Mouse (Mus musculus): Measurements from ENCODE around the gene Gm30191.

Gene Gm30191

GRCm38 (mm10) chr4:134246719-134247258 is at the start of gene Gm30191:
Gene Gm30191 (plus strand): TSS chr4:134246935.
- DNase-seq (ENCODE audit: low spot score in 2 of 2), result no peak

DNA sequence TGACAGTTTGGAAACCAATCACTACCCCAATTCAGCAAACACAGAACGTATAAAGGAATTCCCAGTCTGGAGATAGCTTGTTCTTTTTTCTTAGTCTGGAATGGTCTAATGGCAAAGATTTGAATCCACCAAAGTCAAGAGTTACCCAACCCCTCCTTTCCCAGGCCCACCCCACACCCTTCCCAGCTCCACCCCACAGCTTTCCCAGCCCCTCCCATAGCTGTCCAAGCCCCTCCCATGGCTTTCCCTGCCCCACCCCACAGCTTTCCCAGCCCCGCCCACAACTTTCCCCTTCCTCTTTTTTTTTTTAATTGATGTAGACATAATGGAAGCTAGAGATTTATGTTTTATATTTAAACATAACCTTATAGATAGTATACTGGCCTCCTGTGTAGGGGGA is 47.4 kb upstream of the Gm30191 start:
- DNase-seq (ENCODE audit: low spot score in 2 of 2), result no peak

GRCm38 (mm10) chr4:134202904-134203303 is 43.8 kb upstream of the Gm30191 start, which contains the start of gene Gm7534:
Gene Gm7534 (minus strand): TSS chr4:134203004.
- DNase-seq (ENCODE audit: low spot score in 2 of 2), result no peak

DNA sequence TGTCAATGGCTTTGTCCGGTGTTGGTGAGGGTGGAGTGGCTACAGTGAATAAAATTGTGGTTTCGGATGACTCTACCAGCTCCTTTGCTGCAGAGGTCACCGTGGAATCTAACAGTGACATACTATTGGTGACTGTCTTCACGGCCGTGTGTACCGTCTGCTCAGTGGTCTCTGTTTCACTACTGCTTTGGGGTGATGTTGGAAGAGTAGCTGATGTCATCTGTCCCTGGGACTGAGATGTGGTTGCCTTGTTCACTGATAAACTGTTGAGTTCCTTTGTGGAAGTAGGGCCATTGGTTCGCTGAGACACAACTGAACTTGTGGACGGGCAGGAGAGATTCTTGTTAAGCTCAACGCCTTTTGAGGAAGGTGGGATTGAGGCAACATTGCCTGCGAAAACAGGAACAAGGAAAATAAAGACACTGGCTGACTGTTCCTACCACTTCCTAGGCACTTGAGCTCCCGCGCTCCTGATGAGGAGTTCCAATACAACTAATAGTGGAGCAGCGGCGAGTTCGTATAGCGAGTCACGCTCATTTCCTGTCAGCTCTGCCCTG is 43.3 kb upstream of the Gm30191 start:
- DNase-seq (ENCODE audit: low spot score in 2 of 2), result no peak

- DNase-seq (ENCODE audit: low spot score in 2 of 2), result no peak
These were observed 40.2 kb upstream of the Gm30191 start for GRCm38 (mm10) chr4:134206488-134207053.

DNA sequence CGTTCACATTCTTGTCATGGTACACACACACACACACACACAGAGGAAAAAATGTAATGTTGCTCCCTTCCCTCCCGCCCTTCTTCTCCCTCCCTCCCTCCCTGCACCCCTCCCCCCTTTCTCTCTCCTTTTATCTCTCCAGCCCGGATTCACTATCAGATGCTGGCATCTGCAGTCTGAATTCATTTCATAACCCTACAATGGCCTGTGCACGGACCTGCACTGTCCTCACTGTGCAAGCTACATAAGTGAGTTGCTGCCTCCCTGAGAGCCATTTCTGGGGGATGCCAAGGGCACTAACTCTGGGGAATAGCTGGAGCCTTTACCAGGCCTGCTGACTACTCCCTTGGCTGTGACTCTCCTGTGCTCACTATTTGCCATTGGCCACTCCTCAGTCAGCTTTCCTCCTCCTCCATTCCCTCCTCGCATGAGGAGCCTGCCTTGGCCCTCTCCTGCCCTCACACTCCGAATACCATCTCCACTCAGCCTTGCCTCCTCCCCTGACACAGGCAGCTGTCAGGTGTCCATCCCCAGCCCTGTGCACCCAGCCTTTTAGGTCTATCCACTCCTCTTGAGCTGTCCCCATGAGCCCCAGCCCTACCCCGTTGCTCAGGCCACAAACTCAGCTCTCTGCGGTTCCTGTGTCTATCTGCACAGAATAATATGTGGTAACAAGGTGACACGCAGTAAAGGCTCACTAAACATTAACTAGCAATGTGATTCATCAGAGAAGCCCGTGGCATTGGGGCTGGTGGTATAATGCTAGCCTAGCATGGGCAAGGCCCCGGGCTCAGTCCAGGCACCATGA is 23.7 kb upstream of the Gm30191 start:
- DNase-seq (ENCODE audit: low spot score in 2 of 2), result no peak

- no peak for DNase-seq (ENCODE audit: low spot score in 2 of 2)
These were observed 19.5 kb upstream of the Gm30191 start, which contains the start of gene Catsper4 for GRCm38 (mm10) chr4:134227194-134227593. Gene Catsper4 (minus strand): TSS chr4:134227383.

DNA sequence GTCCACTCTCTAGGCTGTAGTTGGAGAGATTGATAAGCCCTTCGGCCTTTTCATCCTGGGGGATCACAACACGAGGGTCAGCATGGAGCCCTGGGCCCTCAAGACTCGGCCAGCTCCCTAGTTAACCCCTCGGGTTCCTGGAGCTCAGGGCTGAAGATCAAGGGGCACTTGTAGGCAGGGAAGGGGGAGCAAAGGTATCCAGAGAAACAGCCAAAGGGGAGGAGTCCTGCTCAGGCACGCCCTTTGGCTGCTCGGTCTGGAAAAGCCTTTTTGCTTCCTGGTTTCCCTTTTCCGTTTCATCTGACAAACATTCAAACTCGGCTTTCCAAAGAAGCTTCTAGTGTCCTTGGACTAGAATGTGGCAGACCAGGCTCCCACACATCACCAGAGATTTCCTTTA is 16.3 kb upstream of the Gm30191 start:
- no peak for DNase-seq (ENCODE audit: low spot score in 2 of 2)

GRCm38 (mm10) chr4:134234876-134235275 is 11.9 kb upstream of the Gm30191 start:
- DNase-seq (ENCODE audit: low spot score in 2 of 2), result no peak

GRCm38 (mm10) chr4:134237582-134238278 is 9.0 kb upstream of the Gm30191 start:
- DNase-seq (ENCODE audit: low spot score in 2 of 2), result no peak

DNA sequence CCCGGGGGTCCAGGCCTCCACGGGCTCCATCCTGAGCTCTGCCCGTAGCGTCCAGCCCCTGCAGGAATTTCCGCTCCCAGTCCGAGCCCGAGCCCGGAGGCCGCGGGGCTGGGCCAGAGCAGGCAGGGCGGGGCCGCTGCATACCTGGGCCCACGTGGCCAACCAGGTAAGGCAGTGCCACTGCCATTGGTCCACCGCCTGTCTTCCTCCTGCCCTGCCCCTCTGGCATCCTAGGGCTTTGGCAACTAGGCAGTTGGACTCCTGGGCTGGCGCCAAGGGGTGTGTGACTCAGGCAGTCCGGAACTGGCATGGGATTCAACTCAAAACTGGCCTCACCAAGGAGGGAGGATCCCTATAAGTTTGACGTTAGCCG is 8.5 kb upstream of the Gm30191 start, which contains the start of gene Cnksr1:
Gene Cnksr1, minus strand, starts transcription at position 121 of the 373 bp plus-strand sequence.
- DNase-seq (ENCODE audit: low spot score in 2 of 2), result no peak

GRCm38 (mm10) chr4:134238686-134239085 is 8.0 kb upstream of the Gm30191 start:
- no peak for DNase-seq (ENCODE audit: low spot score in 2 of 2)

- DNase-seq (ENCODE audit: low spot score in 2 of 2), result no peak
These were observed 3.1 kb upstream of the Gm30191 start, which contains the start of gene E130218I03Rik for GRCm38 (mm10) chr4:134243516-134244250. Gene E130218I03Rik (plus strand): TSS chr4:134243662.

- DNase-seq (ENCODE audit: low spot score in 2 of 2), result peak; percentile 89 to 93
These were observed 1.4 kb upstream of the Gm30191 start, which contains the start of gene Zfp593 for GRCm38 (mm10) chr4:134245148-134245843. Gene Zfp593 (minus strand): TSS chr4:134245592.

DNA sequence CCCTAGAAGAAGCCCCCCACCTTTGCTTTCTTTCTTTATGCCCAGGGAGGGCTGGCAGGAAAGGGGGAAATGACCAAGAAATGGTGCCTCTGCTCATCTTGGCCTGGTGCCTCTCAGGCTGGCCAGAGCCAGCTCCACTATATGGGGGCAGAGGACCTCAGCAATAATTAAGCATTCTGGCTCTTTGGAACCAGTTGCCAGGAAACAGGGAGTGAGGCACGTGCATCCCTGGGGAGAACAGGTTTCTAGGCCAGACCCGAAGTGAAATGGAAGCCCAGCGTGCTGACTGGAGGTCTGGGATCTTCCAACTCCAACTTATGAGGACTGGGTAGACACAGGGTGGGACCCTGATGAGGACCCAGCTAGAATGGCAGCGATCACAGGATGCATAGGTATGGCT is 479 bp upstream of the Gm30191 start:
- no peak for DNase-seq (ENCODE audit: low spot score in 2 of 2)

DNA sequence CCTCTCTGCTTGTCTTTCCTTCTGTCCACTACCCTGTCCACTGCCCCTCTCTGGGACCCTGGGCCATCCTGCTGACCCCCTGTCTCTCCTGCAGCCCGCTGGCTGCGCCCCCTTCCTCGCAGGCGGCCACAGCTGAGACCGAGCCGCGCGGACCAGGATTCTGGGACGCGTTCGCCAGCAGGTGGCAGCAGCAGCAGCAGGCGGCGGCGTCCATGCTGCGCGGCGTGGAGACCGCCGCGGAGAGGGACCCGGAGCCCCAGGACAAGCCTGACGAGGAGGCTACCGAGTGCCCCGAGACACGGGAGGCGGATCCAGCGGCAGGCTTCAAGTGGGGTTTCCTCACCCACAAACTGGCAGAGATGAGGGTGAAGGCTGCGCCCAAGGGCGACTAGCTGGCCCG is 2.9 kb downstream of the Gm30191 start:
- DNase-seq (ENCODE audit: low spot score in 2 of 2), result peak; percentile 38 to 53

DNA sequence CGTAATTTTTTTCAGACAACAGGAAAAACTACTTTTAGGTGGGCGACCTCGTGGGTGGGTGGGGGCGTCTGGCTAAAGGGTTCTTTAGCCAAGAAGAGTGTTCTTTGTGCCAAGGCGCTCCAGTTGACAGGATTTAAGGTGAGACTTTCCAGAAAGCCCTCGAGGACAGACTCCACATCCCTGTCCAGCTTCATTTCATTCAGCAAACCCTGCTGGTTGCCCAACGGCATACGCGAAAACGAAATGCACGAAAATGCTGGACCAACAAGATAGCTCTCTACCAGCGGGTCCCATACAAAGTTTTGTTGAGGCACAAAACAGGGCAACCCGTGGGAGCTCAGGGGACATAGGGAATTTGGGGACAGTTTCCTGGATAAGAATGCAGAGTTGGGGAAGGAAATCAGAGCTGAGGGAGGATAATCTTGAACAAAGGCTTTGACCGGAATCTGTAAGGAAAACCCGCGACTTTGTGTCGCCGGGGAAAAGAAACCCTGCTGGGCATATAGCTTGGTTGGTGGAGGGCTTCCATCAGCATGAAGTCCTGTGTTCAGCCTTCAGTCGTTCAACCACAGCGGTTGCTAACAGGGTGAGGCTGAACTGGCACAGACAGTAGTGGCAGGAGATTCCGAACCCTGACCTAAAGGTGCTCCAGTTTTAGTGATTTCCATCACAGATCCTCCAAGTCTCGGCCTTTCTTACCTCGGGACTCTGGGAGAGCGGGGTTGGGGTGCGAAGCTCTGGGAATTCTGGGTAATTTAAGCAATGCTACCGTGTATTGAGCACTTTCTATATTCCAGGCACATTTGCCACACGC is 3.6 kb downstream of the Gm30191 start:
- no peak for DNase-seq (ENCODE audit: low spot score in 2 of 2)

DNA sequence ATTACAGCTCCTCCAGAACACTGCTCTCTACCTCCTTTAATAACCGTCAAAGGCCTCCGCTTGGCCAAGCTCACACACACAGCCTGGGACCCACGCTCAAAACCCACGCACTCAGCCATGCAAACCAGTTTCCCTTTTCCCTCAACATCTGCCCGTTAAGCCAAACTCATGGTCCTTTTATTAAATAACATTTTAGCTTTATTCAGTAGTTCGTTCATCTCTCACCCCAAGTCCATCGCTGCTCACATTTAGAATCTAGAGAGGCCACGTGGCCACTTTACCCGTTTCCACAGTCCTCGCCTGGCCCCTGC is 4.2 kb downstream of the Gm30191 start:
- DNase-seq (ENCODE audit: low spot score in 2 of 2), result no peak

DNA sequence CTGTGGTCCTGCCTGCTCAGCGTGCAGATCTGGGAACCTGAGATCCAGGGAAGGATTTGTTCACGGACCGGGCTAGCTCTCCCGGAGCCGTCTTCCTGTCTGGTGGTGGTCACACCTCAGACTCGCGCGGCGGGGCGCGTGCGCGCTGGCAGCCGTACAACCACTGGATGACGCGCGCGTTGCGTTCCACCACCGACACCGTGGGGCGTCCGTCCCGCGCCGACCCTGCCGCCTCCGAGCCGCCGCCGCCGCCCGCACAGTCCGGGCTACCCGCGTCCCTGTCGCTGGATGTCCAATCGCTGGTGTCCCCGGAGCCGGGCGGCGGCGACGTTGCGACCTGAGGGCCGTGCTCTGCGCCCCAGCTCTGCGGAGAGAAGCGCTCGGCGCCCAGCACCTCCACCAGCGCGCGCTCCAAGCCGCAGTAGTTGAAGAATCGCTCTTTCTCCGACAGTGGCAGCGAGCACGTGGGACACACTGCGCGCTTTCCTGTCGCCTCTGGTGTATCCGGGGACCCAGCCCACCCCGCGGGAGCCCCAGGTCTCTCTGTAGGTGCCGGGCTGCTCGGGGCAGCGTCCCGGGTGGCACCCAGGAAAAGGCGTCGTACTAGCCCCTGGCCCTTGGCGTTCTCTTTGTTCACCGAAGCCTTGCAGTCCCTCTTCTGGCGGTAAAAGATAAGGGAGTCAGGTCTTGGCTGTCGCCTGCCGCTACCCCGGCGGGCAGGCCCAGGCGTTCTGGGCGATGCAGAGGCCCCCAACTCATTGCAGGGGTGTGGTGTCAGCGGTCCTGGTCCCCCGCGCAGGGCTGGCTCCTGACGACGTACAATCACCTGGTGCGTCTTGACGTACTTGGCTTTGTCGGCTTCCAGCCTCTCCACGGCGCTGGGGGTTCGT is 4.8 kb downstream of the Gm30191 start:
- no peak for DNase-seq (ENCODE audit: low spot score in 2 of 2)
